Mouse (Mus musculus): ENCODE data around the gene Ctnnd2. TPM values are rescaled to one million over a fixed set of nuclear protein-coding genes. Genes with fewer than 3 reads are reported as not detected.

The Ctnnd2 gene
- polyA plus RNA-seq, 1 experiment from 2014 or later = 0.16 TPM

DNA sequence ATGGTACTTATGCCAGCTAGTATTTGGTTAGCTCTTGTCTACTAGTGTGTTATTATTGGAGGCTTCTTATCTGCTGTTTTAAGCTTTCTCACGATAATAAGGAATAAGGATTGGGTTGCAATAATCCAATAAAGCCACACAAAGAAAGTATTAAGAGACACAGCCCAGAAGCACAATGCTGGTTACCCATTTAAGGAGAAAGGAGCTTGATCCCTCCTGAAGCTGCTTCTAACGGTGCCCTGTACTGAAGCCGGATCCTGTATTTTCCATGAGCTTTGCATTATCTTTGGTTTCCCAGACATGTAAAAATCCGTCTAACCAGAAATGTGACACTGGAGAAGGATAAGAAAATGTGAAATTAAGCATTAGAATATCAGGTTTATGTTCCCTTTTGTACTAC lies 565.8 kb downstream of the Ctnnd2 start:
- Histone ChIP-seq H3K9ac (no peak overlapping the region), H3K4me2 (no peak overlapping the region), H3K9me3 (replicated peaks) (no peaks in the 10 kb centered on the region), H3K27me3 (no peaks in the 10 kb centered on the region), H3K4me1 (replicated peaks) (no peaks in the 10 kb centered on the region), H3K36me3 (replicated peaks) (no peaks in the 10 kb centered on the region), H3K27ac (replicated peaks) (no peak overlapping the region), H3K4me3 (replicated peaks) (no peak overlapping the region)
- ATAC-seq (ENCODE audit: insufficient read depth) = no peak
- 64% methylated on average over 4 of the region's 4 CpGs for WGBS (ENCODE audit: insufficient replicate concordance)

DNA sequence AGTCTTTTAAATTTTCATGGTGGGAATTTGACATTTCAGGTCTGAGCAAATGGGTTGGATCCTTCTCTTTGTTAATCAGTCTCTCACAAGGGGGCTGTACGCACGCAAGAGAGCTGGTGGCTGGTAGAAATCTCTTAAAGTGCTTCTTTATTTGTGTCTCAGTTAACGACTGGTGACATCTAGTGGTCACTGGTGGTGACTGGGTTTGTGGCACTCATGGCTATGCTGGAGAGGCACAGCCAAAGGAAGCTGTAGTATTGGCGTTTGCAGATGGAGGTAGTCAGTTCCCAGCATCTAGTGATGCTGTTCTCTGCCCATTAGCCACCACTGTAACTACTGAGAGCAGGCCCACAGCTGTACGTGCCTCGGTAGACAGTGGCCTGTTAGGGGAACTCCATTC lies 568.3 kb downstream of the Ctnnd2 start:
- Histone ChIP-seq H3K27ac (replicated peaks) (no peak overlapping the region), H3K4me3 (replicated peaks) (no peak overlapping the region), H3K4me2 (no peak overlapping the region), H3K36me3 (replicated peaks) (no peaks in the 10 kb centered on the region), H3K27me3 (no peaks in the 10 kb centered on the region), H3K9me3 (replicated peaks) (no peaks in the 10 kb centered on the region), H3K4me1 (replicated peaks) (no peaks in the 10 kb centered on the region), H3K9ac (no peak overlapping the region)
- no peak for ATAC-seq (ENCODE audit: insufficient read depth)
- 15% methylated on average over 6 of the region's 6 CpGs for WGBS (ENCODE audit: insufficient replicate concordance)

DNA sequence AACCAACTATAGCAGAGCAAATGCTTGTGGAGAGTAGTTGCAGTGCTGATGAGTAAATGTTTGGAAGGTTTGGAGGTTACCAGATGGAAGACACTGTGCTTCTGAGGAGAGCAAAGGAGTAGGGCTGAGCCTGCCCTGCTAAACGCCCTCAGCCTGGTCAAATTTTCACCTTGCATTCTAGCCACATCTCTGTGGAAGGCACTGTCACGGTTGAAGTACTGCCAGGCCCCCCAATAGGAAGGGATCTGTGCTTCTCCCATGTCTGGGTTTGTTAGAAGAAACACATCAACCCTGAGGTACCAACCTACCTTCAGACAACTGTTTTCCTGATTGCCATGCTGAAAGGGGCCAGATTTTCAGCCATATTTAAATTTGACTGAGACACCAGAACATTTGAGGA lies 585.6 kb downstream of the Ctnnd2 start:
- H3K4me3 ChIP-seq (replicated peaks) = no peak overlapping the region
- 31% methylated on average over 2 of the region's 2 CpGs for WGBS (ENCODE audit: insufficient replicate concordance)

DNA sequence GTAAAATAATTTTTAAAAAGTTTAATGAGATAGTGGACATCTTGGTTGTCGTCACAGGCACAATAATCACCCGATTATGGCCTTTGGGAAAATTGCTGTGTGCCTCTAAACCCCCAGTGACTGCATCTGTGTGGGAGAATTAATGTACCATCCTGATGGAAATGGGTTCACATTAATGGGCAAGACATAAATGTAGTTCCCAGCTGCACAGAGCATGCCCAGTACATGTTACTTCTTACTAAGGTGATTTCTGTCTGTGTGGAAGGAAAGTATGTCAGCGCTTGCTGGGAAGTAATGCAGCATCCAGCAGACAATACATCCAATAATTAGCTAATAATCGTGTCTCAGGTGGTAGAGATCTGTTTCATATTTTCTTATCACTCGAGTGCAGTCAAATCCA lies 589.8 kb downstream of the Ctnnd2 start:
- no peaks in the 10 kb centered on the region for H3K27me3 ChIP-seq
- WGBS (ENCODE audit: insufficient replicate concordance) = 54% methylated on average over 5 of the region's 5 CpGs
- H3K4me2 ChIP-seq = no peak overlapping the region
- no peaks in the 10 kb centered on the region for H3K9me3 ChIP-seq (replicated peaks)
- H3K4me3 ChIP-seq (replicated peaks) = no peak overlapping the region
- no peak overlapping the region for H3K9ac ChIP-seq
- no peaks in the 10 kb centered on the region for H3K4me1 ChIP-seq (replicated peaks)
- no peak overlapping the region for H3K27ac ChIP-seq (replicated peaks)
- ATAC-seq (ENCODE audit: insufficient read depth) = no peak
- no peaks in the 10 kb centered on the region for H3K36me3 ChIP-seq (replicated peaks)

More for the DNA sequence above, 585.6 kb downstream of the Ctnnd2 start:
- Histone ChIP-seq H3K36me3 (replicated peaks) (no peaks in the 10 kb centered on the region), H3K27ac (replicated peaks) (no peak overlapping the region), H3K9me3 (replicated peaks) (no peaks in the 10 kb centered on the region), H3K4me2 (no peak overlapping the region), H3K27me3 (no peaks in the 10 kb centered on the region), H3K9ac (no peak overlapping the region), H3K4me1 (replicated peaks) (no peaks in the 10 kb centered on the region)
- no peak for ATAC-seq (ENCODE audit: insufficient read depth)

DNA sequence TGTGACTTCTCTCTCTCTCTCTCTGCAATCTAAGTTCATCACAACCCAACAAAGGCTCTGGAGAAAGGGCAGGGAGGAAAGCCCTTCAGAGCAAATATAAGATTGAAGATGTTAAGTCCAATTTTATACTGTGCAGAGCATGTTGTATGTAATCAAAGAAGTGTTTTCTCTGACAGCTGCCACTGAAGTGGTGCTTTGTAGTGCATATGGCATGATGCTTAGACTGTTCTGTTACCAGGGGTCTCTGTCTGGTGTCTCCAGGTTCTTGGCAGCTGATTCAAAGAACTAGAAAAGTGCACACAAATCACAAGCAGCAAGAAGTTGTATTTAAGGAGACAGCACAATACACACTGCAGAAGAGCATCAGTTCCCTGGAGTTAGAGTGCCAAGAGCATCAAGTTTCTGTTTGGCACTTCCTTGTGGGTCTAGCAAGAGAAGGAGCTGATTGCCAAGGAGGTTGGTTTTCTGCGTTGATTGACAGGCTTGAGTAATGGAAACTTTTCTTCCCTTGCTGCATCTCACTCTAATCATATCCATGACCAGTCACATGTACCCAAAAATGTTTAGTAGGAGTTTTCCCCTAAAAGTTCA lies 590.4 kb downstream of the Ctnnd2 start:
- no peak overlapping the region for H3K9ac ChIP-seq
- WGBS (ENCODE audit: insufficient replicate concordance) = 53% methylated on average over 1 of the region's 1 CpGs
- no peak overlapping the region for H3K4me2 ChIP-seq
- no peak overlapping the region for H3K4me3 ChIP-seq (replicated peaks)
- H3K36me3 ChIP-seq (replicated peaks) = no peaks in the 10 kb centered on the region
- H3K27me3 ChIP-seq = no peaks in the 10 kb centered on the region
- no peak for ATAC-seq (ENCODE audit: insufficient read depth)
- H3K9me3 ChIP-seq (replicated peaks) = no peaks in the 10 kb centered on the region
- H3K27ac ChIP-seq (replicated peaks) = no peak overlapping the region
- no peaks in the 10 kb centered on the region for H3K4me1 ChIP-seq (replicated peaks)

DNA sequence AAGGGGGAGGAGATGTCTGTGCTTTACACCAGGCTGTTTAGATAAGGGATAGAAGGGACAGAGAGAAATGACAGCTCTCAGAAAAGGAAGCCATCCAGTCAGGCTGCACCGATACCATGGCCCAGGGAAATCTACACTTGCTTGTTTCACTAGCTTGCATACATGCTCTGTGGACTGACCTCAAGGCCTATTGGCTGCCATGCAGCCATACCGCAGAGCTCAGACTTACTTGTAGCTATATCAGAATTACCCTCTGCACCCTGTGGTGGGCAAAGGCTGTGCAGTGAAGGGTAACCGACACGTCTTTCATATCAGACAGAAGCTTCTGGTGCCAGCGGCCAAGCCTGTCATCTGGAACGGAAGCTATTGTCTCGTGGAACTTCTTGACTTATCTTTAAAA lies 604.5 kb downstream of the Ctnnd2 start:
- Histone ChIP-seq H3K9me3 (replicated peaks) (no peaks in the 10 kb centered on the region), H3K4me3 (replicated peaks) (no peak overlapping the region), H3K9ac (no peak overlapping the region), H3K27ac (replicated peaks) (no peak overlapping the region), H3K27me3 (no peaks in the 10 kb centered on the region), H3K4me1 (replicated peaks) (no peaks in the 10 kb centered on the region), H3K4me2 (no peak overlapping the region), H3K36me3 (replicated peaks) (no peaks in the 10 kb centered on the region)
- no peak for ATAC-seq (ENCODE audit: insufficient read depth)
- 60% methylated on average over 7 of the region's 7 CpGs for WGBS (ENCODE audit: insufficient replicate concordance)

DNA sequence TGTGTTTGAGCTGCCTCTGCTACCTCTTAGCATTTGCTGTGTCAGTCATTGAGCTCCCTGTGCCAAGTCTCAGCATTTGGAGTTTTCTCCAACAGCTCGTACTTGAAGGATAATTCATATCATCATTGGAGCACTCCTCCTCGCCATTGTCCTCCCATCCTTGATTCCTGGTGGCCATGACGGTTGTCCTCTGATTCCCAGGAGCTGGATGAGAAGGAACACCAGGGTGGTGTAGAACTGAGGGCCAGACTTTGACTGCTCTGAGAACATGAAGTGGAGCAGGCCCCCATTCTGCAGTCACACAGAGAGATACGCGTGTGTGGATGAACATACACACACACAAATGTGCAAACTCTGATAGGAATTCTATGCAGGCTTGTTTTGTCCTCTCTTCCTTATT lies 605.4 kb downstream of the Ctnnd2 start:
- WGBS (ENCODE audit: insufficient replicate concordance) = 68% methylated on average over 5 of the region's 5 CpGs
- H3K27me3 ChIP-seq = no peaks in the 10 kb centered on the region
- no peaks in the 10 kb centered on the region for H3K9me3 ChIP-seq (replicated peaks)
- no peak overlapping the region for H3K4me2 ChIP-seq
- H3K27ac ChIP-seq (replicated peaks) = no peak overlapping the region
- H3K36me3 ChIP-seq (replicated peaks) = no peaks in the 10 kb centered on the region
- no peak overlapping the region for H3K4me3 ChIP-seq (replicated peaks)
- no peaks in the 10 kb centered on the region for H3K4me1 ChIP-seq (replicated peaks)
- H3K9ac ChIP-seq = no peak overlapping the region
- ATAC-seq (ENCODE audit: insufficient read depth) = no peak

DNA sequence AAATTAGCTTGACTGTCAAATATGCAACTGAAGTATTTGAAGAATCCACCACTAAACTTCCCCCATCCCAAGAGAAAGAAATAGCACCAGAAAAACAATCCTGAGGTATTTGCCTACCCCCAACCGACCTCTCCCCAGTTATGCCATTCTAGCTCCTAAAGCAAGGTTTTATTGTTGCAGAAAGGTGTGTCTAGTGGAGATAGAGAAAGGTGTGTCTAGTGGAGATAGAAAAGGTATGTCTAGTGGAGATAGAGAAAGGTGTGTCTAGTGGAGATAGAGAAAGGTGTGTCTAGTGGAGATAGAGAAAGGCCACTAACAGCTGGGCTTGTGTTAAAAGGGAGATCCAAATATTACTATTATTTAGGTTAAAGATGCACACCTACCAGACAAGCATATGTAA lies 607.5 kb downstream of the Ctnnd2 start:
- H3K27ac ChIP-seq (replicated peaks) = no peak overlapping the region
- H3K9ac ChIP-seq = no peak overlapping the region
- no peaks in the 10 kb centered on the region for H3K36me3 ChIP-seq (replicated peaks)
- no peak overlapping the region for H3K4me3 ChIP-seq (replicated peaks)
- H3K9me3 ChIP-seq (replicated peaks) = no peaks in the 10 kb centered on the region
- no peak overlapping the region for H3K4me2 ChIP-seq
- 57% methylated on average over 1 of the region's 1 CpGs for WGBS (ENCODE audit: insufficient replicate concordance)
- no peaks in the 10 kb centered on the region for H3K4me1 ChIP-seq (replicated peaks)
- H3K27me3 ChIP-seq = no peaks in the 10 kb centered on the region
- no peak for ATAC-seq (ENCODE audit: insufficient read depth)

DNA sequence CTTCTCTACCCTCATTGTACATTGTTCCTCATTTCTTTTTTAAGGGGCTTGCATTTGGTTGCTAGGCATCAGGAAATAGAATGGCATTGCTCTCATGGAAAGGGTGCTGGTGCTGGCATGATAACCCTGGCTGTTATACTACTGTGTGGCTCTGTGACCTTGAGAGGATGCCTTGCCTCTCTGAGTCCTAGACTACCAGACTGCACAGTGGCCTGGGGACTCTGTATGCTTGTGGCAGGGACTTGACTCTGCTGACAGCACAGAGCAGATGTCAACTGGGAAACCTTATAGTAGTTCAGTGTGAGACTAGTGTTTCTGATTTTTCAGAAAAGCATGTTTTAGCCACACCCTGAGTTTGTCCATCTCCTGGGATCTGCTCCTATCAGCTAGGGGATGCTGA lies 608.6 kb downstream of the Ctnnd2 start:
- no peak overlapping the region for H3K27ac ChIP-seq (replicated peaks)
- no peaks in the 10 kb centered on the region for H3K4me1 ChIP-seq (replicated peaks)
- ATAC-seq (ENCODE audit: insufficient read depth) = no peak
- no peak overlapping the region for H3K9ac ChIP-seq
- no peaks in the 10 kb centered on the region for H3K9me3 ChIP-seq (replicated peaks)
- no peak overlapping the region for H3K4me2 ChIP-seq
- H3K4me3 ChIP-seq (replicated peaks) = no peak overlapping the region
- no peaks in the 10 kb centered on the region for H3K36me3 ChIP-seq (replicated peaks)
- H3K27me3 ChIP-seq = no peaks in the 10 kb centered on the region

DNA sequence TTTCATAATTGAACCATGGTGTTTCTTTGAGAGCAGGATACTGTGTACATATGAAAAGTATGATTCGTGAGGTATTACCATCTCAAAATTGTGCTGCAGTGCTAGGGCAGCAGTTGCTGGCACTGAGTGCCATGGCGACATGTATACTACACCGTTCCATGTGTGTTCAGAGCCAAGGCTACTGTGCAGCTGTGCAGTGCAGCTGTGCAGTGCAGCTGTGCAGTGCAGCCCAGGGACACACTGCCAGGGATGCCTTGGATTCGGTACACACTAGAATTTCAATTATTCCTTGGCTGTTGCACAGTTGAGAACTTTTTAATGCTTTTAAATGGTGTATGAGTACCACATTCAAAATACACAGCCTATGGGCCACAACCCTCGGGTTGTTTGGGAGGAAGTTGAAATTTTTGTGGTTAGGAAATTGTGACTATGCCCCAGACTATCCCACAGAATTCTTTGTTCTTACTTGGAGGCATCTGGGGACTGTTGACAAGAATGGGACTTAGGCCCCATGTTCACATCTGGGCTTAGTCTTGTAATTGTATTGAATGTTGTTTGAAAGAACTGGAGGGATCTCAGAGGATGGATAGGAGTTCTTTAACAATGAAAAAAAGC lies 613.4 kb downstream of the Ctnnd2 start:
- no peaks in the 10 kb centered on the region for H3K9me3 ChIP-seq (replicated peaks)
- H3K27ac ChIP-seq (replicated peaks) = no peak overlapping the region
- WGBS (ENCODE audit: insufficient replicate concordance) = 51% methylated on average over 5 of the region's 5 CpGs
- H3K4me1 ChIP-seq (replicated peaks) = no peaks in the 10 kb centered on the region
- H3K9ac ChIP-seq = no peak overlapping the region
- no peak for ATAC-seq (ENCODE audit: insufficient read depth)
- no peak overlapping the region for H3K4me2 ChIP-seq
- no peak overlapping the region for H3K4me3 ChIP-seq (replicated peaks)
- no peaks in the 10 kb centered on the region for H3K36me3 ChIP-seq (replicated peaks)
- no peaks in the 10 kb centered on the region for H3K27me3 ChIP-seq

DNA sequence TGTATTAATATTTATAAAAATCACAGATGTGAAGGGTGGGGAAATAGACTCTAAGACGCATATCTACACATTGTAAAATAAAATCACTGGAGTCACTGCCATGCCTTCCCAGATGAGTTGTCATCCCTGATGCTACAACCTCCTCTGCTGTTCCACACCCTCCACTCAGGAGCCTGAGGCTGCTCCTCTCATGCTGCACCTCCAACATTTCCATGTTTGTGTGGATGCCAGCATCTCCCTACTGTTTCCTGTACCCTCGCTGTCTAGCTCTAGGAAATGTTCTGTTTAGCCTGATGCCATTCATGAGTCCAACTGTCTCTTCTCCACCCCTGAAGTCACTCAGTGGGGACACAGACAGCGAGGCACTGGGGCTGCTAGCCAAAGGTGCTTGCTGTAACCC lies 620.9 kb downstream of the Ctnnd2 start:
- no peak for ATAC-seq (ENCODE audit: insufficient read depth)
- Histone ChIP-seq H3K4me1 (replicated peaks) (no peaks in the 10 kb centered on the region), H3K4me2 (no peak overlapping the region), H3K9ac (no peak overlapping the region), H3K27me3 (no peaks in the 10 kb centered on the region), H3K27ac (replicated peaks) (no peak overlapping the region), H3K9me3 (replicated peaks) (no peaks in the 10 kb centered on the region), H3K36me3 (replicated peaks) (no peaks in the 10 kb centered on the region), H3K4me3 (replicated peaks) (no peak overlapping the region)
- WGBS (ENCODE audit: insufficient replicate concordance) = 59% methylated on average over 3 of the region's 3 CpGs

DNA sequence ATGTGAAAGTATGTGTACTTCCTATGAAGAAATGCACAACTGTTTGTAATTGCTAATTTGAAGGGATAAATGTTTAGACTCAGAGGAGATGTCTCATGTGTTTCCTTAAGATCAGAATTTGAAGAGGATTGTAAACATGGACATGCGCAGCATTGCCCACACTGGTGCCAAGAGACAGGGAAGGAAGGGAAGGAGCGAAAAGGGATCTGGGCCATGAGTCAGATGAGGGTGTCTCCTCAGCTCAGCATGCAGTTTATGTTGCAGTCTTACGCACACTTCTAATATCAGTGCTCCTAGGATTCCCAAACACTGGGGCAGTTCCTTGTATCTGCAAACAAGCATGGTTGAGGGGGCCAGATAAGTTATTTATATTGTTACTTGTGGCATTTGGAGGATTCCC lies 623.3 kb downstream of the Ctnnd2 start:
- H3K27ac ChIP-seq (replicated peaks) = no peak overlapping the region
- WGBS (ENCODE audit: insufficient replicate concordance) = 79% methylated on average over 3 of the region's 3 CpGs
- H3K9ac ChIP-seq = no peak overlapping the region
- no peaks in the 10 kb centered on the region for H3K9me3 ChIP-seq (replicated peaks)
- no peaks in the 10 kb centered on the region for H3K36me3 ChIP-seq (replicated peaks)
- no peaks in the 10 kb centered on the region for H3K4me1 ChIP-seq (replicated peaks)
- H3K4me2 ChIP-seq = no peak overlapping the region
- H3K27me3 ChIP-seq = no peaks in the 10 kb centered on the region
- ATAC-seq (ENCODE audit: insufficient read depth) = no peak
- no peak overlapping the region for H3K4me3 ChIP-seq (replicated peaks)
